Mouse (Mus musculus): Measurements from ENCODE around the gene Rpl21. TPM values are rescaled to one million over a fixed set of nuclear protein-coding genes. Genes with fewer than 3 reads are reported as not detected.
"Not testable (repeated sequence)": the region's sequence is repeated elsewhere in the genome, so short reads cannot be mapped to it uniquely, and the experiment has no call there.

Rpl21 gene
- polyA plus RNA-seq, 1 experiment: 98.3 TPM

GRCm38 (mm10) chr5:146866277-146866676 is 33.6 kb downstream of the Rpl21 start:
- Histone ChIP-seq H3K4me1 (ENCODE audit: control insufficient read depth, insufficient read depth, low read length) (no peaks in the 10 kb centered on the region), H3K27ac (ENCODE audit: insufficient read depth, low read depth, low read length) (no peak overlapping the region), H3K4me3 (ENCODE audit: insufficient read depth, low read depth, low read length) (no peak overlapping the region), H3K27me3 (replicated peaks; ENCODE audit: control insufficient read depth, insufficient read depth, low read length) (no peaks in the 10 kb centered on the region), H3K36me3 (ENCODE audit: control insufficient read depth, insufficient read depth, low read length) (no peaks in the 10 kb centered on the region)
- DNase-seq: no peak
- 91% methylated on average over 2 of the region's 2 CpGs for WGBS
- no peak for TF ChIP-seq POLR2A (IDR thresholded peaks at IDR 0.05; ENCODE audit: low read depth, low read length)
- no peak for TF ChIP-seq CTCF (conservative IDR thresholded peaks at IDR 0.05; ENCODE audit: insufficient read depth, insufficient read length, low read depth, low read length)

DNA sequence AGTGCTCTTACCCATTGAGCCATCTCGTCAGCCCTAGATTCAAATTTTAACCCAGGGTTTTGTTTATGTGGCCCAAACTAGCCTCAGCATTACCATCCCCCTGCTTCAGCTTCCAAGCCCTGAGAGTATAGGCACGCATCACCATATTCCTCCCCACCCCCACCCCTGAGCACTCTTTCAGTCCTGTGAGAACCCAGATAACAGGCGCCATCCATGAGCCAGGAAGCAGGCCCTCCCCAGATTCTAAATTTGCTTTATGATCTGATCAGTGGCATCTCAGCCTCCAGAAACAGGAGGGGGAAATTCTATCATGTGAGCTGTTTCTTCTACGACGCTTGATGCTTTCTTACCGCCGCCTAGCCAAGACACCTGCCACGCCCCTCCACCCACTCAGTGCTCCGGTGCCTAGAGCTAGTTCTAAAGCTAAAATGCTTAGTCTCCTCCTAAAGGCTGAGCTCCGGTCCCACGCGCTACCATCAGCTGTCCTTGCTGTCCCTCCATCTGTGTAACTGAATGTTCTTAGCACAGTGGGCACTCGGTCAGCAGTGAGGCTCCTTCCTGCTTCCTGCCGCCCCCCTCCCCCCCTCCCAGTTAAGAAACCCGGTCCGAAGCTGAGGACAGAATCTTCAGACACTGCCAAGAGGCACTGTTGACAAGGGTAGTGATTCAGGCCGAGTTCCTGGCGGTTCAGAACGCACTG is 34.7 kb downstream of the Rpl21 start:
- H3K36me3 ChIP-seq (ENCODE audit: control insufficient read depth, insufficient read depth, low read length): no peaks in the 10 kb centered on the region
- TF ChIP-seq POLR2A (IDR thresholded peaks at IDR 0.05; ENCODE audit: low read depth, low read length) (no peak), CTCF (conservative IDR thresholded peaks at IDR 0.05; ENCODE audit: insufficient read depth, insufficient read length, low read depth, low read length) (no peak)
- H3K27me3 ChIP-seq (replicated peaks; ENCODE audit: control insufficient read depth, insufficient read depth, low read length): no peaks in the 10 kb centered on the region
- no peak overlapping the region for H3K4me3 ChIP-seq (ENCODE audit: insufficient read depth, low read depth, low read length)
- peak; percentile 36 for DNase-seq
- H3K27ac ChIP-seq (ENCODE audit: insufficient read depth, low read depth, low read length): no peak overlapping the region
- WGBS: 10% methylated on average over 19 of the region's 19 CpGs
- H3K4me1 ChIP-seq (ENCODE audit: control insufficient read depth, insufficient read depth, low read length): no peaks in the 10 kb centered on the region

GRCm38 (mm10) chr5:146867946-146868314 is 35.2 kb downstream of the Rpl21 start:
- WGBS: 53% methylated on average over 4 of the region's 4 CpGs
- Histone ChIP-seq H3K36me3 (ENCODE audit: control insufficient read depth, insufficient read depth, low read length) (no peaks in the 10 kb centered on the region), H3K4me3 (ENCODE audit: insufficient read depth, low read depth, low read length) (no peak overlapping the region), H3K27ac (ENCODE audit: insufficient read depth, low read depth, low read length) (no peak overlapping the region), H3K27me3 (replicated peaks; ENCODE audit: control insufficient read depth, insufficient read depth, low read length) (no peaks in the 10 kb centered on the region), H3K4me1 (ENCODE audit: control insufficient read depth, insufficient read depth, low read length) (no peaks in the 10 kb centered on the region)
- TF ChIP-seq CTCF (conservative IDR thresholded peaks at IDR 0.05; ENCODE audit: insufficient read depth, insufficient read length, low read depth, low read length) (no peak), POLR2A (IDR thresholded peaks at IDR 0.05; ENCODE audit: low read depth, low read length) (no peak)
- DNase-seq: no peak

DNA sequence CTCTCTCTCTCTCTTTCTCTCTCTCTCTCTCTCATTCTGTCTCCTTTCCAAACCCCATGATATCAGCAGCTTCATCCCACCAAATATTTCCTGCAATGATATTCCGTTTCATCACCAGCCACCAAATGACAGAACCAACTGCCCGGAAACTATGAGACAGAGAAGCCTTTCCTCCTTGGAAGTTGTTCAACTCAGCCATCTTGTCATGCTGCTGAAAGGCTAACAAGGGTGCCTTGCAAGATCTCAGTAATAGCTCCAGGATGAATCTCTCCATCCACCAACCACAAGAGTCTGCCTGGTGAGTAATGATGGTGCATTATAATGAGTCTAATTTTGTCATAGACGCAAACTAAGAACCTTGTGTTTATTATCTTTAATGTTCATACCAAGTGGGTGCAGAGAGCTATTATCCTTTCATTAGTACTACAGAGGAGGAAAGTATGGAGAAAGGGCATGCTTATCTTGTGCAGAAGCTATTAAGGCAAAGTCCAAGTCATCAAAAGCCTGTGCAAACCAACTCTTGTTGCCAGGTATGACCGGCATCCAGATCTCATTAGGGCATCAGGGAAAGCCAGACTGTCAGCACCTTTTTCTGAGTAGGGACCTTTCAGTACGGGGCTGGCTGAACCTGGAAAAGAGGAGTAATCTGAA is 40.4 kb downstream of the Rpl21 start:
- H3K4me1 ChIP-seq (ENCODE audit: control insufficient read depth, insufficient read depth, low read length): no peaks in the 10 kb centered on the region
- H3K27me3 ChIP-seq (replicated peaks; ENCODE audit: control insufficient read depth, insufficient read depth, low read length): no peaks in the 10 kb centered on the region
- TF ChIP-seq CTCF (conservative IDR thresholded peaks at IDR 0.05; ENCODE audit: insufficient read depth, insufficient read length, low read depth, low read length): no peak
- TF ChIP-seq POLR2A (IDR thresholded peaks at IDR 0.05; ENCODE audit: low read depth, low read length): no peak
- no peak for DNase-seq
- 84% methylated on average over 5 of the region's 5 CpGs for WGBS
- no peak overlapping the region for H3K27ac ChIP-seq (ENCODE audit: insufficient read depth, low read depth, low read length)
- no peak overlapping the region for H3K4me3 ChIP-seq (ENCODE audit: insufficient read depth, low read depth, low read length)
- H3K36me3 ChIP-seq (ENCODE audit: control insufficient read depth, insufficient read depth, low read length): no peaks in the 10 kb centered on the region

- TF ChIP-seq POLR2A (IDR thresholded peaks at IDR 0.05; ENCODE audit: low read depth, low read length): no peak
- TF ChIP-seq CTCF (conservative IDR thresholded peaks at IDR 0.05; ENCODE audit: insufficient read depth, insufficient read length, low read depth, low read length): no peak
- Histone ChIP-seq H3K27me3 (replicated peaks; ENCODE audit: control insufficient read depth, insufficient read depth, low read length) (no peaks in the 10 kb centered on the region), H3K4me3 (ENCODE audit: insufficient read depth, low read depth, low read length) (no peak overlapping the region), H3K27ac (ENCODE audit: insufficient read depth, low read depth, low read length) (no peak overlapping the region), H3K4me1 (ENCODE audit: control insufficient read depth, insufficient read depth, low read length) (no peaks in the 10 kb centered on the region), H3K36me3 (ENCODE audit: control insufficient read depth, insufficient read depth, low read length) (no peaks in the 10 kb centered on the region)
- WGBS: 45% methylated on average over 2 of the region's 2 CpGs
- DNase-seq: no peak
Measured at GRCm38 (mm10) chr5:146876024-146876423, 43.3 kb downstream of the Rpl21 start.

GRCm38 (mm10) chr5:146877882-146878281 is 45.2 kb downstream of the Rpl21 start:
- not testable (repeated sequence) for H3K27me3 ChIP-seq (replicated peaks; ENCODE audit: control insufficient read depth, insufficient read depth, low read length); H3K4me3 ChIP-seq (ENCODE audit: insufficient read depth, low read depth, low read length); DNase-seq; H3K36me3 ChIP-seq (ENCODE audit: control insufficient read depth, insufficient read depth, low read length); H3K4me1 ChIP-seq (ENCODE audit: control insufficient read depth, insufficient read depth, low read length); H3K27ac ChIP-seq (ENCODE audit: insufficient read depth, low read depth, low read length)
- WGBS: 79% methylated on average over 5 of the region's 6 CpGs

- Histone ChIP-seq H3K36me3 (ENCODE audit: control insufficient read depth, insufficient read depth, low read length) (no peaks in the 10 kb centered on the region), H3K27me3 (replicated peaks; ENCODE audit: control insufficient read depth, insufficient read depth, low read length) (no peaks in the 10 kb centered on the region), H3K4me3 (ENCODE audit: insufficient read depth, low read depth, low read length) (no peak overlapping the region), H3K4me1 (ENCODE audit: control insufficient read depth, insufficient read depth, low read length) (no peaks in the 10 kb centered on the region), H3K27ac (ENCODE audit: insufficient read depth, low read depth, low read length) (no peak overlapping the region)
- 87% methylated on average over 6 of the region's 6 CpGs for WGBS
- no peak for TF ChIP-seq CTCF (conservative IDR thresholded peaks at IDR 0.05; ENCODE audit: insufficient read depth, insufficient read length, low read depth, low read length)
- TF ChIP-seq POLR2A (IDR thresholded peaks at IDR 0.05; ENCODE audit: low read depth, low read length): no peak
- DNase-seq: no peak
Measured at GRCm38 (mm10) chr5:146882261-146882660, 49.6 kb downstream of the Rpl21 start.

Measured in kidney, adult 2 months (tissue).